Mouse (Mus musculus) frontal cortex, postnatal 36 days (tissue): Measurements from ENCODE around the gene Nelfb.
"Not testable (repeated sequence)": the region's sequence is repeated elsewhere in the genome, so short reads cannot be mapped to it uniquely, and the experiment has no call there.

ENCODE experiments used
- DNase-seq, 2 experiments: peaks; one replicate each; pipeline ENCODE4 v3.0.0; 2022; ENCODE audit warnings: low spot score in 2 of 2

Nelfb gene

DNA sequence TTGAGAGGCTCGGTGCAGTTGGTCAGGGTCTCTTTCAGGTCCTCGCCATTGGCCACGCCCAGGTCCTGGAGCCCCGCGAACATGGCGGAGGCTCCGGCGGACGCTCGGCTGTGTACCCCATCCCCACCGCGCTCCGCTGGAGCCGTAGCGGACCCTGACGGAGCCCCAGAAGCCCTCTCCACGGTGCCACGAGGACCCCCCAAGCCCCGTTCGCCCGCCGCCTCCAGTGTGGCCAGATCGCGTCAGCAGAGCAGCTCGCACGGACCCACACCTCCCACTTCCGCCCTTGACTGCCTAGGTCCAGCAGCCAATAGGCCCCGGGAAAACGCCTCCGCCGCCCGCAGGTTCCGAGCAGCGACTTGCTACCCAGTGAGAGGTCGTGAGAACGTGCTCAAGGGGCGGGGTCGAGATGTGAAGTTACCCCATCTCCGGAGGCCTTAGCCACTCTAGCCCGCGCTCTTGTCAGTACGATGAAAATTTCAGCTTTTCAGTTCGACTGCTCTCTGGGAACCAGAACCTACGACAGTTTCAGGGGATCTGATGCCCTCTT lies at the start of gene Nelfb:
TSS of gene Nelfb (minus strand) at position 369 of the 550 bp plus-strand sequence.
- peak; percentile 84 to 85 for DNase-seq

DNA sequence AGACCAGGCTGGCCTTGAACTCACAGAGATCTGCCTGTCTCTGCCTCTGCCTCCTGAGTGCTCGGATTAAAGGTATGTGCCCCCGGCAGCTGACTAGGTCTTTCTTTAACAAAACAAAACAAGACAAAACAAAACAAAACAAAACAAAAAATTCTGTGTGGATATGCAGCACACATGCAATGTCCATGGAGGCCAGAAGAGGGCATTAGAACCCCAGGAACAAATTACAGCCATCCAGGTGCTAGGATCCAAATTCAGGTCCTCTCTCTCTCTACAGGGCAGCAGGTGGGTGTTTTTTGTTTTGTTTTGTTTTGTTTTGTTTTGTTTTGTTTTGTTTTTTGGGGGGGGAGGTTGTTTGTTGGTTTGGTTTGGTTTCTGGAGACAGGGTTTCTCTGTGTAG lies 47.6 kb upstream of the Nelfb start:
- DNase-seq: no peak

DNA sequence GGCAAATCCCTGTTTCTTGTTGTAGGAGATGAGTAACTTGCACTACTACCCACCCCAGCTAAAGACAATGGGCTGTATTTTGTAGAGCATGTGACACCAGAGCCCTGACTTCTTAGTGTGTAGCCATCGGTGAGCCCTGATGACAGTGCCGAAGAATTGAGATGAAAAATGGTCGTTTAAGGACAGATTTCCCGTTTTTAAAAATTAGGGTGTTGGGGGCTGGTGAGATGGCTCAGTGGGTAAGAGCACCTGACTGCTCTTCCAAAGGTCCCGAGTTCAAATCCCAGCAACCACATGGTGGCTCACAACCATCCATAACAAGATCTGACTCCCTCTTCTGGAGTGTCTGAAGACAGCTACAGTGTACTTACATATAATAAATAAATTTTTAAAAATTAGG lies 46.0 kb upstream of the Nelfb start:
- not testable (repeated sequence) for DNase-seq

DNA sequence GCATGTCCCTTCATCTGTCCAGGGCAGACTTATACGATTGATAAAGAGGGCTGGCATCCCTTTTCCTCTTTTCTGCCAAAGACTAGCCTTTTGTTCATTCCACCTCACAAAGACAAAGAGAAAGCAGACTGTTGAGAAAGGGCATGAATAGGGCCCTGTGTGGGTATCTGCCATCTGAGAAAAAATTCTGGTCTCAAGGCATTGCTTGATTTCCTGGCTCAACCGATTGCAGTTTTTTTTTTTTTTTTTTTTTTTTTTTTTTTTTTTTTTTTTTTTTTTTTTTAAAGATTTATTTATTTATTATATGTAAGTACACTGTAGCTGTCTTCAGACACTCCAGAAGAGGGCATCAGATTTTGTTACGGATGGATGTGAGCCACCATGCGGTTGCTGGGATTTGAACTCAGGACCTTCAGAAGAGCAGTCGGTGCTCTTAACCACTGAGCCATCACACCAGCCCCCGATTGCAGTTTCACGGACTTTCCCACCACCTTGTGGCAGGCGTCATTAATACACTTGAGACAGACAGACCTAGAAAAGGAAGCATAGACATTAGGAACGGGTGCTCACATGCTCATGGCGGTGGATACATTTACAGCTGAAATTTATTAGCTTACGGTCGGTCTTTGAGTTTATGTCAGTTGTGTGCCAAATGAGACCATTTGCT lies 45.3 kb upstream of the Nelfb start:
- not testable (repeated sequence) for DNase-seq

DNA sequence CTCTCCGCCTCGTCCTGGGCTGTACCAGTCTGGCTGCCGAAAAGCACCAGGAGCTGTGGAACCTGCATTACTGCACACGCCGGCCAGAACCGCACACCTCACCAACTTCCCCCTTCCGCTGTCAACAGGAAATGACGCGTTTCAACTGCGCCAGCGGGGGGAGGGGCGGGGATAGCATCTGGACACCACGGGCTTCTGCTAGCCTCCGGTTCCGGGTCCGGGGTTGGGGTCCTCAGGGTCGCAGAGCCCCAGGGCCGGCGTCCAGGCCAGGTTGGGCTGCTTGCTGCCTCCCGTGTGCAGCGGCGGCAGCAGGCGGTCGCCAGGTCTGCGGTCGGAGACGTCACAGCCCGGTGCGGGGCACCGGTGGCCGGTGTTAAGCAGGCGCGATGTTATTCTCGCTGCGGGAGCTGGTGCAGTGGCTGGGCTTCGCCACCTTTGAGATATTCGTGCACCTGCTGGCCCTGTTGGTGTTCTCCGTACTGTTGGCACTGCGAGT lies 44.0 kb upstream of the Nelfb start, which contains the start of gene Tmem203:
TSS of gene Tmem203 (plus strand) at position 156 of the 496 bp plus-strand sequence.
- peak; percentile 88 to 89 for DNase-seq

DNA sequence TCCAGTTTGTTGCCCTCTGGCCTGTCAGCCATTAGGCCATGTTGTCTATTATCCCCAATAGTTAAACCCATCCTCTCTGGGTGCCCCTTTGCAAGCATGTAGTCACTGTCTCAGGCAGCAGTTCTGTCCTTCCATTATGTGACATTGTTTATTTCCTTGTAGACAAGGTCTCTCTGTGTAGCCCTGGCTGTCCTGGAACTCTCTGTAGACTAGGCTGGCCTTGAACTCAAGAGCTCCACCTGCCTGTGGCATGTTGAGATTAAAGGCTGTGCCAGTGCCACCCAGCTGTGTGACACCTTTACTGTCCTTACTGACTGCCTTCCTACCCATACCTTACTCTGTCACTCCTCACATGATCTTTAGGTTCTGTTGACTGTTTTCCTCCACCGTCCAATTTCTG lies 41.0 kb upstream of the Nelfb start:
- DNase-seq: no peak

DNA sequence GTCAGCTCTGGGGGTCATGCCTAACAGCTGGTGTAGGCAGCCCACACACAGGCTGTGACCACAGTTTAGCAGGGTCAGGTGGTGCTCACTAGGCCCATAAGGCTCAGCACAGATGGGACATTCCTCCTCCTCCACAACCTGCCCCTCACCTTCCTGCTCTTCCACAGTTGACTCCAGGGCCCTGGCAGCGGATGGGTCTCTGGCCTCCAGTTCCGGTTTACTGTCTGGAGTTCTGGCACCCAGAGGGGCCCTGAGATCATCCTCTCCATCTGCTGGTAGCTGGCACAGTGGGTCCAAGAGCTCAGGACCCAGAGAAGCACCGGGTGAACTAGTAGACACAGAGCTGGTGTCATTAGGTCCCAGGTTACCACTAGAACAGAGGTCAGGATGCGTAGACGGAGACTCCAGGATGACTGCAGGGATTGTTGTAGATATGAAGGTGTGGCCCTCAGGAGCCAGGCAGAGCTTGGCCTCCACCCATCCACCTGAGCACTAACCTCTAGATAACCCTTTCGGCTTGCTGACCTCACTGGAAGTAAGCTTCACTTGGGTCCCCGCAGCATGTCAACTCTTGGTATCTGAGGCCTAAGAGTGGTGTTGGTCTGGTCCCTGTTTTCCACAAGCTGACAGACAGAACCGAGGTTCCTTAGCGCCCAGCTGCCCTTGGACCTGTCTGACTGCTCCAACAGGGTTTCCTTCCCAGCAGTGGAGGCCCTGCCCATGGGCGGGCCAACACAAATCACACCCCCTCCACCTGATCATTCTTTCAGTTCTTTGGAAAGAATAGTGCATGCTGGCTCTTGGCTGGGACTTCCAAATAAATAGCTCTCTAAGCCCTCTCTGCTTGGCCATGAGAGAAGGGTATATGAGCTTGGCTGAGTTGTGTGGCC lies 35.1 kb upstream of the Nelfb start, which contains the start of gene AL732309.1:
TSS of gene AL732309.1 (minus strand) at position 681 of the 890 bp plus-strand sequence.
- no peak for DNase-seq

DNA sequence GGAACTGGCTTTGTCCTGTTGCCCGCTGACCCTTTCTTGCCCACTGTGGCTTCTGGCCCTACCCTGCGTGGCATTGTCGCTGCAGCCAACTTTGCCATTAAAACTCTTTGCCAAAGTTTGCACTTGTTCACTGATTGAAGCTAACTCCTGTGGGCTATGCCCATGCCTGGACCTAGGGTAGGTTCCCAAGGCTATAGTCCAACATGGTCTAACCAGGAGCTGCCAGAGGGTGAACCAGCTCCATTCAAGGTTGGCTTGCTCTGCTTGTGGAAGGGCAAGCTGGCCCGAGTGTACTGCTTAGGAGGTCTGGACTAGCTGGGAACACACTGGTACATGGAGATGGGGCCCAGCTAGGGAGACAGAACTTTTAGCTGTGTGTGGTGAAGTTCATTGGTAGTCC lies 32.9 kb upstream of the Nelfb start:
- DNase-seq: no peak

DNA sequence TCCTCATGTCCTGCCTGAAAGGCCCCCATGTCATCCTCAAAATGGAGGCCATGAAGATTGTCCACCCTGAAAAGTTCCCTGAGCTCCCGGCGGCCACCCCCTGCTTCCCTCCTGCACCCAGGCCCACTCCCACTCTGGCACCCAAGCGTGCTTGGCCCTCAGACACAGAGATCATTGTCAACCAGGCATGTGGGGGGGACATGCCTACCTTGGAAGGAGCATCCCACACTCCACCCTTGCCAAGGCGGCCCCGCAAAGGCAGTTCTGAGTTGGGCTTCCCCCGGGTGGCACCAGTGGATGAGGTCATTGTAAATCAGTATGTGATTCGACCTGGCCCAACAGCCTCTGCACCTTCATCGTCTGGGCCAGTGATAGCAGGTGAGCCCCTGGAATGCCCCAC lies 32.1 kb upstream of the Nelfb start:
- DNase-seq: no peak

DNA sequence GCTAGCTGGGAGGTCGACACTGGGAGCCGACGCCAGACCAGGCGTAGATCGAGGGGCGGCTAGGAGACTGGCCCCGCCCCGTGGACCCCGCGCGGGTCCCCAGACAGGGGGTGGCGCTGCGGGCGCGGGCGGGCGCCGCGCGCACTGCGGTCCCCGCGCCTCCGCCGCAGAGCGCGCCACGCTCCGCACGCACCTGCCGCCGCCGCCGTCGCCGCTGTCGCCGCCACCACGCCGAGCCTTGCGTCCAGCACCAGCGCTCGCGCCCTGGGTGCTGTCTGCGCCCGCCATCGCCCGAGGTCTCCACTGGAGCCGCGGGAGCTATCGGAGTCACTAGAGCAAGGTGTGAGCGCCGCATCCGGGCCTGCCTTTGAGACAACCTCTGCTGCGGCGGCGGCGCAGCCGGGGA lies 30.8 kb upstream of the Nelfb start, which contains the start of the genes Rnf208 and Cysrt1:
TSS of gene Rnf208 (plus strand) at position 155 of the 406 bp plus-strand sequence.
TSS of gene Cysrt1 (minus strand) at position 352 of the 406 bp plus-strand sequence.
- no peak for DNase-seq

DNA sequence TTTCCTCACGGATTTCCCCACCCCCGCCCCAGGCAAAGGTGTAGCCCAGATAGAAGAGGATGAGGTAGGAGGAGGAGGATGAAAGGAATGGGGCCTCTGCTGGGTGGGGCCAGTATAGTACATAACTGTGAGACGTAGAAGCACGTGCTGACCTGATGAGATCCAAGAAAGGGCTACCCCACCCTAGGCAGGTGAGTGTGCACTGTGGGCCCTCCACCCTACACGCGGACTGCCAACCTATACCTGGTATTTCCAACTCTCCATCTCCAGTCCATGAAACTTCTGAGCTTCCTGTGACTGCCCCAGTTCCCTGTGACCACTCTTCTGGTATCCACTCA lies 30.1 kb upstream of the Nelfb start:
- no peak for DNase-seq

DNA sequence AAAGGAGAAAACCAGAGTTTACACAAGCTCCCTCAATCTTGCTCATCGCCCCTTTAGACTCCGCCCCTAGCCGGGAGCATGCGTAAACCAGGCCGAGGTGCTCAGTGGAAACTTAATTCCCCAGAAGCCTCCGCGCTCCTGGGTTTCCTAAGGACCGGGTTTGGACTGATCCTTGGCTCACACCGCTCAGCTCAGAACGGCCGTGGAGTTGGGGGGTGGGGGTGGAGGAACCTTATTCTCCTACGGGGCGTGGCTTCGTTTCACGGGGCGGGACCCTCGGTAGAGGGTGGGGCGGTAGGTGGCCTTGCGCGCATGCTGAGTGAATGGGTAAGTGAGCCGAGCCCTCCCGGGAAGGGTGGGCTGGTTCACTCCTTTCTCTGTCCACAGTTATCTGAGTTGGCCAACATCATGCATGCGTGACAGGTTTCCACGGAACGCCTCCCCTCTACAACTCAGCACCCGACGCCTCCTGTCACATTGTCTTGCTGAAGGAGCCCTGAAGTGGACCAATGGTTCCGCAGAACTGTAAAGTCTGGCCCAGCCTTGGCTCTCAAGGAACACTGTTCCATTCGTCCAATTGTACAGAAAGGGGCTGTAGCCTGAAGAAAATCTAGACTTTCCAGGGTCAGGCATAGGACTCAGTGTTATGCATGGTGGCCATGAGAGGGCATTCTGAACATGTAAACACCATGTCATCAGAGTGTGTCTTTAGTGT lies 29.6 kb upstream of the Nelfb start:
- DNase-seq: peak; percentile 71 to 73

DNA sequence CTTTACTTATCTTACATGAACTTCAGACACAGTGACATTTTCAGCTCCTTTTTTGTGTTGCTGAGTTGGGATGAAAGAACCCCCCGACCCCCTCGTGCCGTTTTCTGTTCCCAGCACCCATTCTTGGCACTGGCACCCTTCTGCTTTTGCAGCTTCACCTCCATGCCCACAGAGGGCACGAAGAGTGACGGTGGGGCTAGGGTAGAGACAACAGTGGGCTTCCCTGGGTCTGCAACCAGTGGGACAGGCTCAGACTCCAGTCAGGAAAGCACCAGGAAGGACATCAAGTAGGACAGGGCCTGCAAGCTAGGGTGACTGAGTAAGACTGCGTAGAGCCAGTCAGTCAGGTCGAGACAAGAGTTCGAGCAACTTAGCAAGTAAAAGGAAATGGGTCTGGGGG lies 29.0 kb upstream of the Nelfb start:
- DNase-seq: no peak

DNA sequence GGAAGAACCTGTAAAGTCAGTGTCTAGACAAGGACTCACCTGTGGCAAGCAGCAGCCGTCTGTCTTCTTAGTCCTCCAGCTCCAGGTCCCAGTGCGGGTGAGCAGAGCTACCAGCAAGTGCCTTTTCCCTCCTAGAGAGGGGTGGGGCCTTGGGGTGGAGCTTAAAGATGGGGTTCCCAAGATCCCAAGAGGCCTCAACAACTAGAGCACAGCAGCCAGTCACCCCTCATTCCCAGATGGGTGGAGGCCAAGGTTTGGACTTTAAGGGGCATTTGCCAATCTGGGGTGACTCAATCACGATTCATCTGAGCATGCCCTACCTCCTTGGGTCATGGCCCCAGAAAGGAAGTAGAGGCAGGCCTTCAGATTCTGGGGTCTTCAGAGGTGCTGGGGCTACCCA lies 28.5 kb upstream of the Nelfb start:
- no peak for DNase-seq

DNA sequence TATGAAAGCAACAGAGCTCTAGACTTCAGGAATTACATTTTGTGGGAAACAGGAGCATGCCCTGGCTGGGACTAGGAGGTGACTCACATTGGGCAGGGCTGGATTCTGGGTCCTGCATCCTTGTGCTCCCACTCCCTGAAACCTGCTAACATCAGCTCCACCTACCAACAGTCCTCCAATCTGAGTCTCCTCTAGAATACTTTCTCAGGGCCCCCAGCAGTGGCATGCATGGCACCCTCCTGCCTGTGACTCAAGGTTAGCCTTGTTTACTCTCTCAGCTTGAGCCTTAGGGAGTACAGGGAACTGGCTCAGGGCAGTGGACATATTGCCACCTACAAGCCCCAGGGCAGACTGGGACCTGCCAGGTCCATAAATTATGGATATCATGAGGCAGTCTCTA lies 26.8 kb upstream of the Nelfb start:
- no peak for DNase-seq

DNA sequence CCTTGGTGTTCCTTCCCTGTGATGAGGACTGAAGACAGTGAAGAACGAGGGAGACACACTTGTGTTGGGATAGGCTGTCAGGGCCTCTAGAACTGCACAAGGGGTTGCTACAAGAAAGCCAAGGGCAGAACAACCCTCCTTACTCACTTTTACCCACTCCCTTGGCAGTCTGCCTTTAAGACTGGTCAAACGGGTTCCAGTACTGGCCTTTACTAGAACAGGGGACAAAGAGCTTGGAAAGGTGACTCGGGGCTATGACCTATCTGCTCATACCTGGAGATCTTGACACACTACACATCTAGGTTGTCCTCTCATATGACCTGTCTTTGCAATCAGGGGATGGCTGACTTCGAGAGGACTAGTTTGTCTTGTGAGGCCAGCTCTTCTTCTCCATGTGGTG lies 26.2 kb upstream of the Nelfb start:
- DNase-seq: no peak

DNA sequence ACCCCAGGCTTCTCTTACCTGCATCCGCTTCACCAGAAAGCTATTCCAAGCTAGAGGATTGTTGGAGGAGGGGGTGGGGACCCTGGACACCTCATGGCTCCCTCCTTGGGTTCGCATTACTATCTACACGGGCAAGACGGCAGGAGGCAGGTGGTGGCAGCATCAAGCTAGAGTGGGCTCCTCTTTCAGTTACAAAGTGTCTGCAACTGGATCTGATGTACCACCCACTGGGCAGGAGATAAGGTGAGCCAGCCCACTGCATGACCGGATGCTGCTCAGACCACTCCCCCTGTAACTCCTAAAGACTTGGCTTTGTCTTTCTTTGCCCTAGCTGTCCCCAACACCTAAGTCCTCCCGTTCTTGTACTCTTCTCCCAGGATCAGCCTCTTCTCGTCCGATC lies 25.3 kb upstream of the Nelfb start, which contains the start of gene Rnf224:
TSS of gene Rnf224 (minus strand) at position 174 of the 400 bp plus-strand sequence.
- DNase-seq: no peak

DNA sequence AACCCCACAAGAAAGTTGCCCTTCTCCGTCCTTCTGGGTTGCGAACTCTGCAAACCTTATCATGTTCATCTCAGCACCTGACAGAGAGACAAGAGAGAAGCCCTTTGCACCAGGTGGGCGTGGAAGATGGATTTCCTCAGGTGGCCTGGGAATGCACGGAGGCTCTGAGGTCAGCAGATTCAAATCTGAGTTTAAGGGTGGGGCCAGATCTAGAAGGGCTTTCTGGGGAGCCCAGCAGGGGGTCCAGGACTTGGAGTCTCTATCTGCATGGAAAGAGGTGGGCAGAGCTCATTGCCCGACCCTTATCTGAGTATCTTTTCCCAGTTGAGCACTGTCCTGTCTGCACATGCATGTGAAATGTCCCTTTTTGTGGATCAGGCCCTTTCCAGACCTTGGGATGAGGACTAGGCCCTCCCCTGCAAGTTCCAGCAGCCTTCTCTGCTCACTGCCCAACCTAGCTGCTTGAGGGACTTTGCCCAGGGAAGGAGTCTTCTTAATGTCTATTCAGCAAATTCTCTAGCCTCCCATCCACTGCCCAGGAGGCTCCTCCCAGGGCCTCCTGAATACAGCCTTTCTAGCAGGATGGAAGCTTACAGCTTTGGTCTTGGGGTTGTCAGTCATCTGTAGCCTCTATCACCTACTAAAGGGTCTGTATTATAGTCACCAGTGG lies 23.4 kb upstream of the Nelfb start:
- DNase-seq: no peak

DNA sequence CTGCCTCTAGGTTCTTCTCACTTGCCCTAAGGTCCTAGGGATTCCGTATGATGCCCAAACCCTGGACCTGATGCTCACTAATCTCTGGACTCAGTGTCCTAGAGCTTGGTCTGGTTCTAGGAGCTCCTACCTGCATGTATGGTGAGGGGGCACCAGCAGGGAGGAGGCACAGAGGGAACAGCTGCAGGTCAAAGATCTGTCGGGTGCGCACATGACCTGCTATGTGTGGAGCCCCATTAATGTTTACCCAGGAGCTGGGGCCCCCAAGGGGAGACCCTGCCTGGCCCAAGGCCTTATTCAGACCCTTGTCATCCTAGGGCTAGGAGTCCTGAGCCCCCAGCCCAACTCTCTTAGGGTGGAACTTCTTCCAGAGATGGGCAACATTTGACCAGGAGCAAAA lies 22.8 kb upstream of the Nelfb start, which contains the start of gene Slc34a3:
TSS of gene Slc34a3 (minus strand) at position 315 of the 400 bp plus-strand sequence.
- DNase-seq: no peak

DNA sequence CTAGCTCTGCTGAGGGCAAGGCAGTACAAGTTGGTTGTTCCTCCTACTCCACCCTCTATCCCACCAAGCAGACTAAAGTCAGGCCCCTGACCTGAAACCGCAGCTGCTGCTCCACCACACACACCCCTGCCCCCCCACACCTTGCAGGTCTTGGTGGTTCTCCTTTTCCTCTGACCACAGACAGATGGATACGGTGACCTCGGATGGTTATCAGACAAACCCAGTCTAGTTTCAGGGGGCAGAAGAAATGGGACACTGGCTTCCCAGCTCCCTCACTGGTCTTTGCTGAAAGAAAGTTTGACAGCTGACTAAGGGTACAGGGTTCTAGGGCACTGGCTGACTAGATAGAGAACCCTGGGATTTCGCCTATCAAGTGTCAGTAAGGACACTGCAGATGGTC lies 22.1 kb upstream of the Nelfb start:
- no peak for DNase-seq

DNA sequence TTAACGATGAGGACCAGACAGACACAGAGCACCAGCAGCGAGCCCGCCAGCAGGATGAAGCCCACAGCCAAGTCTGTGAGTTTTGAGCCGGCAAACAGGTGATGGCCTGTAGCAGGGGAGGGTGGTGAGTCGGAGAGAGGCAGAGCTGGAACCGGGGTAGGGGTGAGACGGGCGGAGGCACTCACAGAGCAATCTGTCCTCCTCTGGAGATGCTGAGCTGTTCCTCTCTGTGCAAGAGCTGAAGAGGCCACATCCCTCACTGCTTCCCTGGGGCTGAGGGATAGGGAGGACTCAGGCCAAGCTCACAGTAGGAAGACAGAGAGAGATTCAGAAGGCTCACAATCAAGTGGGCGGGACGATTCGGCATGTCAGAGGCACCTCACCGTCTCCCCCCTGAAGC lies 19.7 kb upstream of the Nelfb start:
- no peak for DNase-seq
